Mouse (Mus musculus) adipocyte (in vitro differentiated cells): Measurements from ENCODE around the gene Lalba.
A peak's percentile ranks its signal among the peaks of the same experiment; 100 is the strongest.
"Not testable (repeated sequence)": the region's sequence is repeated elsewhere in the genome, so short reads cannot be mapped to it uniquely, and the experiment has no call there.

Experiments used
- DNase-seq: peaks from one replicate; pipeline ENCODE4 v3.0.0-alpha.2; 2016; ENCODE audit warnings: low spot score

Gene Lalba

GRCm38 (mm10) chr15:98482701-98483100, at the start of gene Lalba:
Gene Lalba (minus strand): TSS chr15:98482721.
- DNase-seq, result no peak

- DNase-seq, result peak; percentile 72
Measured at GRCm38 (mm10) chr15:98532281-98532680, 49.8 kb upstream of the Lalba start.

GRCm38 (mm10) chr15:98528066-98528563, 45.6 kb upstream of the Lalba start:
- DNase-seq, result no peak

- DNase-seq, result peak; percentile 38
Measured at GRCm38 (mm10) chr15:98527056-98527771, 44.7 kb upstream of the Lalba start.

DNA sequence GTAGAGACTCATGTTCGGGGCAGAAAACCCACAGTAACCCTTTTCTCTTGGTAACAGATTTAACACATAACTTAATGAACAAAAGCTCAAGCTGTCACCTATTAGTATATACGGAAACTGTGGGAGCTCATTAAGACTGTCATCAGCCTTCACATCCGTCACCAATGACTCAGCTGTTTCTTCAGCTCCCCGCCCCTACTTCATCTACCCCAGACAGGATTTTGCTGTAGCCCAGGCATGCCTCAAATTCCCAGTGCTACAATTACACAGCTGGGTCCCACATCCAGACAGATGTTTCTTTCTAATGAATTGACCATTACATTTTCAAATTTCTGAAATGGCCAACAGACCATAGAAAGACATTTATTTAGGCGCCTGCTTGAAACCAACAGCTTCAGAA, 43.5 kb upstream of the Lalba start:
- no peak for DNase-seq

DNA sequence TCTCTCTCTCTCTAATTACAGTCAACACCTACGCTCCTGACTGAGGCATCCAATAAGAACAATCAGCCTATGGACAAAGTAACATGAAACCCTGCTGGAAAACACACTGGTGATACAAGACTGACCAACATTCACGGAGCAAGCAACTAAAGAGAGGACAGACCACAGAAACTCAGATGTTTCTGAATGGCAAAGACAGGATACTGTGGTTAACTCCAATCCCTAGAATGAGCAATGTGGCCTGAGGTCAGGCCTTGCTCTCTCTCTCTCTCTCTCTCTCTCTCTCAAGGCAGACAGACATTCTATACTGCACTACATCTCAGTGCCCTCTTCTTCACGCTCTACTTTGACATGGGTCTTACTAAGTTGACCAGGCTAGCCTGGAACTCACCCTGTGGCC, 38.7 kb upstream of the Lalba start:
- DNase-seq, result no peak

DNA sequence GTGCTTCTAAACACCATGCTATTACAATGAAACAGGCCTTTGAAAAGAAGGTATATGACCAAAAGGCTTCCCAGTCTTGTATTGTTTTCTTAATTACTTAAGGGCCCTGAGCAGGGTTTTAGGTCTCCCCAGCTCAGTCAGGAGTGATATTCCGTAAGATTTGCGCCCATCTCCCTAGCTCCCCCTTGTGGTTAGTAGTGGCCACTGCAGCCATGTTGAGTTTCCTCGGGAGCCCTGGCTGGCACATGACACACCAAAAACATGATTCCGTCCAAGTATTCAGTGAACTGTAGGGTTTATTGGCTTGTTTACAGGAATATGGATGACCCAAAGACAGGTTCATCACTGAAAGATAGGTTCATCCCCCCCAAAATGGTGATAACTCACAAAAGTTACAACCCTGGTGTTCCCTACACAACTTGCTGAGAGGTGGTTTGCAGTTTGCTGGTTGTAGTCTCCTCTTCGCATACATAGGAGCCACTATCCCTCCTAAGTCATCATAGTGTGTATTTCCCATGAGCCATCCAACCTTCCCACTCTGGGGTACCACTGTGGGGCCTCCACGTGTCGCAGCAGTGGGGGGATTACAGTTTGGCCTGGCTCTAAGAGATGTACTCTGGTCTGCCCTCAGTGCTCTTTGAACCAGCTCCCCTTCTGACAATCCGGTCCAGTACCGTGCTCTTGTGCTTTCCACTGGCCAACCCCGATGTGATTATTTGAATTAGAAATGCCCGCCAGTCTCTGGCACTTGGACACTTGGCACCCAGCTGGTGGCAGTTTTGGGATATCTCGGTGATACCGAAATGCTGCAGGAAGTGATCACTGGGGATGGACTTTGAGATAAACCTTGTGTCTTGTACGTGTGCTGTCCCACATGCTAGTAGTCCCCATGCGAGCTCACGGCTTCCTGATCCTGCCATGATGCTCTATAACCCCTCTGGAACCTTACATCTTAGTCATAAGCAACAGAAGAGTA, 35.1 kb upstream of the Lalba start:
- DNase-seq, result peak; percentile 75

GRCm38 (mm10) chr15:98514845-98515244, 32.3 kb upstream of the Lalba start:
- DNase-seq, result not testable (repeated sequence)

DNA sequence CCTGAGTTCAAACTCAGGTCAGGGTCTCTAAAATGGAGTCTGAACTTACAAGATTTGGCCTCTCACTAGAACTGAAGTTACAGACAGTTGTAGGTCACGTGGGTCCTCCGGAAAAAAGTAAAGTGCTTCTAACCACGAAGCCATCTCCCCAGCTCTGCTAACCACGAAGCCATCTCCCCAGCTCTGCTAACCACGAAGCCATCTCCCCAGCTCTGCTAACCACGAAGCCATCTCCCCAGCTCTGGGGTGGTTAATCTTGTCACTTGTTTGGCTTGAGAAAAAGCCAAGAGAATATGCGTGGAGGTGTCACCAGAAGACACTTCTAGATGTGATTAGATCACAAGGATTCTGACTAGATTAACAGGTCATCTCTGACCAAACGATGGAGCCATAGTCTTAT, 31.6 kb upstream of the Lalba start:
- no peak for DNase-seq

DNA sequence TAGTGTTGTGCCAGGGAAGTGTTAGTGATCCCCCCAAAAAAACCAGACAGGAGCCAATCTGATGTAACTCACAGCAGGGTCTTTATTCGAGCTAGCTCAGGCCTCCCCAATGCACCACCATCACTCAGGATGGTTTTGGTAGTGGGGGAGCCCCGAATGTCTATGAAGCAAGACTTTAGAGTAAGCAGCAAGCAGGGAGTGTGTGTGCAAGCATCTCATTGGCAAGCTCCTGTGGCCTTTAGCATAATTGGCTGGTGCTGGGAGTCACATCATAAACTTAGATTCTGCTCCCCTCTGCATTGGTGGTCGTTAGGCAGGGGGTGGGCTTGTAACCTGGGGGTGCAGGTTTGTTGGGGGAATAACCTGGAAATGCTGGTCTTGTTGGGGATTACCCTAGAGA, 31.2 kb upstream of the Lalba start:
- DNase-seq, result not testable (repeated sequence)

- DNase-seq, result peak; percentile 85
Measured at GRCm38 (mm10) chr15:98512799-98513321, 30.3 kb upstream of the Lalba start.

DNA sequence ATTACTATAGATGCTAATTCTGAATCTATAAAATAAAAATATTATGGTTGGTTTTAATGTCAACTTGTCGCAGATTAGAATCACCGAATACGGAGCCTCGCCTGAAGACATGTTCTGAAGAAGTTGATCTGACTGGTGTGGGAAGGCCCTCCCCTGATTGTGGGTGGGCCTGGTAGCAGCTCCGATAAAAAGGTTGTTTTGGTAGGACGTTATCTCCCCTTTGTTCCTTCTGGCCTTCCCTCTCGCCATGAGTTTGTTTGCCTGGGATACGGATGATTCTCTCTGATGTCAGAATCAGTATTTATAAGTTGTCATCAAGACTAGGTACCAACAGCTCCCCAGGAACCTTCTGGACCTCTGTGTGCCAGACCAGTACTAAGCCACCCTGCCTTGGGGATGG, 29.7 kb upstream of the Lalba start:
- DNase-seq, result no peak

DNA sequence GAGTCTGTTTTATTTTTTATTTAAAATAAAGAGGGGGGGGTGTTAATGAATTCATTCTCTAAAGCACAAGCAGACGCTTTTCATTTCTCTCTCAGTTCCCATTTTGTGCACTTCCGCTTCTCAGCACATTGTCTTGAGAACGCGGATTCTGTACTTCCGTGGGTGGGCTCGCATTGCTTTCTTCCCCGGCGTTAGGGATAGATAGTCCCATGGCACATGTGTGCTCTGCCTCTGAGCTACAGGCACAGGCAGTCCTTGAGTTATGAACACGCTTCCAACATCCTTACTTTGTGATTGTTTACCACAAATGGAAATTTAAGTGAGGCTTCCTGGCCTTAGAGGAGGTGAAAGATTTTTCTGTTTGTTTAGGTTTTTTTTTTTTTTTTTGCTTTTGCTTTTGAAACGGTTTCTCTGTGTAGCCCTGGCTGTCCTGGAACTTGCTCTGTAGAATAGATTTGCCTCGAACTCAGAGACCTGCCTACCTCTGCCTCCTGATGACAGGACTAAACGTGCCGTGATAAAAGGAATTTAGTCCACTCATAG, 28.9 kb upstream of the Lalba start:
- DNase-seq, result no peak

DNA sequence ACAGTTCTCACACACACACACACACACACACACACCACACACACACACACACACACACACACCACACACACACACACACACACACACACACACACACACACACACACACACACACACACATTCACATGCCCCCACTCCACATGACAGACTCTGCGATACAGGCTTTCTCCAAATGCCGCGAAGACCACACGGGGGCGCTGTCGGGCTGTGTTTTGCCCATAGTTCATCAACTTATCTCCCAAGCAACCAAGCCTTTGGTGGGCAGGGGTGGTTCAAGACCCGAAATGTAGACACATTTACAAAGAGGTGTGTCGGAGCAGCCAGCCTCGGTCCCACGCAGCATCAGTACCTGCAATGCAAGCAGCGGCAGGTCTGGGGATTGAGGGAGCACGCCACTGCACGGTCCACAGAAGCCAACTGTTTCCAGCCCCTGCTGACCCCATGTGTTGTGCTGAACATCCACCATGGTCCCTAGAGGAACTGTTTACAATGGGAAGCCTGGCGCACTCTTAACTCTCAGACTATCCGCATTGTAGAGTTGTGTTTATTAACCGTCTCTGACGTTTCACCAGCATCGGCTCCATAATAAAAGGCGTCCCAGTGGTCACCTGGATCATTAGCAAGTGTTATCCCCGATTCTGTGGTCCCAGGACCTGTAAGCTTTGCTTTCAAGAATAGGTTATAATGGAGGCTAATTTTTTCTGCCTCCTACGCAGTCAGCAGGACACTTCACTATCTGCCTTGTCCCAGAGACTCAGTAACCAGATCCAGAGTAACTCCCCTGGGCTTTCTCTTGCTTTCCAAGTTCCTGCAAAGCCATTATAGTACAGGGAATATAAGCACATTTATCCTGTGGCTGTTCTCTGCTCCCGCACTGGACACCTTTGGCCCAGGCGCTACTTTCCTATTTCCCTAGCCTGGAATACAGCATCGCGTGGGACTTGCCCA, 28.2 kb upstream of the Lalba start:
- peak; percentile 86 for DNase-seq

GRCm38 (mm10) chr15:98509387-98509786, 26.9 kb upstream of the Lalba start:
- DNase-seq, result no peak

GRCm38 (mm10) chr15:98507321-98507720, 24.8 kb upstream of the Lalba start:
- DNase-seq, result no peak

- peak; percentile 86 for DNase-seq
Measured at GRCm38 (mm10) chr15:98506253-98506957, 23.9 kb upstream of the Lalba start.

DNA sequence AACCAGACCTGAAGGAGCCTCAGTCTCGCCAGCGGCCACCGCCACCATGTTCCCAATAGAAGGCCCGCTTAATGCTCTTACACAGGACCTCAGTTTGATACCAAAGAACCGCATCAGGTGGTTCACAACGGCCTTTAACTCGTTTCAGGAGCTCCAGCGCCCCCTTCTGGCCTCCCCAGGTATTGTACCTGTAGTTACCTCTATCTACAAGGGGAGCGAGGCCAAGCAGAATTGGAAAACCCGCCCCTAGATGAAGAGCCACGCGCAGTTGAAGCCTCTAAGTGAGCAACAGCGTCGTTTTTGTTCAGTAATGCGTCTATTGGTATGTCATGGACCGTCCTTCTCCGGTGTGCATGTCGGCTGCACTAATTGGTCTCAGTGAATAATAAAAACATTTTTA, 22.0 kb upstream of the Lalba start:
- DNase-seq, result peak; percentile 53

GRCm38 (mm10) chr15:98503317-98503716, 20.8 kb upstream of the Lalba start:
- no peak for DNase-seq

- no peak for DNase-seq
Measured at GRCm38 (mm10) chr15:98497631-98498030, 15.1 kb upstream of the Lalba start.

DNA sequence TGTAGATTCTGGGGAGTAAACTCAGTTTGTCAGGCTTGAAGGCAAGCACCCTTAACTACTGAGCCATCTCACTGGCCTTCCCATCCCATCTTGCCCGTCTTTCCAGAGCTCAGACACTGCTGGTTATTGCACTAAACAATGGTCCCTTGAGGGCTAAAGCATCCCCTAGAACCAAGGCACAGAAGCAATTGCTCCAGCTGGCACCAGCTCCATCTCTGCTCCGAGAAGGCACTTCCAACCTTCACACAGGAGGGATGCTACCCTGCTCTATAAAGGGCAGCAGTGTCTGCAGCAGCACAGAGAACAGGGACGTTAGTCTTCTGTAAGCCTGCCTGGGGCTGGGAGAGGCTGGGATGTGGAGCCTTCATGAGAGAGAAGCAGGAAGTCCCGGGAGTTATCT, 9.6 kb upstream of the Lalba start, which contains the start of gene Olfr279:
TSS of gene Olfr279 (plus strand) at position 301 of the 400 bp plus-strand sequence.
- DNase-seq, result no peak
